18 mouse cellular contexts compared by ENCODE assay signal in genomic region chr2:151434971-151435370, GRCm38 (mm10). TPM values are rescaled to one million over a fixed set of nuclear protein-coding genes. Genes with fewer than 3 reads are reported as not detected.
"Had no signal": no experiment of that assay in that cellular context is flagged by ENCODE, and none has a peak within 500 bp of the region (broad histone marks: within the 10 kb centered on the region; RNA-seq: fewer than 3 reads in every experiment).

No protein-coding gene starts in this region.

RNA-seq across cellular contexts. Expression of gene 4921509C19Rik, which starts 41.0 kb away (rescaled TPM):
- total RNA-seq: megakaryocyte progenitor cell, adult 5-6 weeks; midbrain, postnatal 0 days; monocyte, adult 5-6 weeks; neutrophil, adult 5-6 weeks had no signal
- polyA plus RNA-seq: lung, adult 2 months; lung, embryonic 15.5 days; lung, postnatal 0 days; macrophage; midbrain, embryonic 11.5 days; midbrain, embryonic 13.5 days; midbrain, embryonic 15.5 days; midbrain, postnatal 0 days; neural tube, embryonic 12.5 days; neural tube, embryonic 14.5 days; spleen, adult 2 months; stomach, embryonic 15.5 days; stomach, postnatal 0 days; thymus, adult 2 months; urinary bladder, adult 2 months had no signal
